ENCODE assay signal across 8 mouse cellular contexts in the genomic region with DNA sequence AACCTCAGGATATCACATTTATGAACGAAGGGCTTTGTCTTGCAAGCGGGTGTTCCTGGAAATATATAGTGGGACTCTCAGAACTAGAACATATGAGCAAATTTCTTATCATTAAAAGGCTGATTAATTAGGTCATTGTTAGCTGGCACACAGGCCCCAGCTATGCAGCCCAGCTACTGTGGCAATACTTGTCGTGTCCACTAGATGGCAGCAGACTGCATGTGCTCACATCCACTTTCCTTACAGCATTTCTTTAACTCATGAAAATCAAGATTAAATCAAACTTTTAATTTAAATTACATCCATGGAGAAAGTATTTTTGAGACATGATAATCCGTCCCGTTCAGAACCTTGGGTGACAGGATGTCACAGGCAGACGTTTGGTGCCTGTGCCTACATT. TPM values are rescaled to one million over a fixed set of nuclear protein-coding genes. Genes with fewer than 3 reads are reported as not detected.
A peak's percentile ranks its signal among the peaks of the same experiment; 100 is the strongest.
DNase-seq lines count a peak whose midpoint lies in the region; ATAC-seq and TF ChIP-seq lines count a peak whose summit lies in the region.

No protein-coding gene starts in this region.

- intact Hi-C loops in left cerebral cortex, postnatal 25 days (cut with DNase I) = loop anchor here (1.0 to 5.0 kb wide), 6 partner anchors 53 to 442 kb away; a partner anchor contains a TSS

- H3K36me3 ChIP-seq in thymus, adult 2 months (ENCODE audit: control insufficient read depth, insufficient read depth, low read length) = no peaks in the 10 kb centered on the region
- H3K36me3 ChIP-seq in midbrain, embryonic 15.5 days (replicated peaks) = no peaks in the 10 kb centered on the region
- peaks cover 16% of the 10 kb centered on the region for H3K36me3 ChIP-seq in spleen, adult 2 months (ENCODE audit: control insufficient read depth, insufficient read depth, low read length)

- peak; percentile 40; the same call in 1 of the 2 replicates for ATAC-seq in midbrain, embryonic 15.5 days (replicated peaks)

- DNase-seq in thymus, adult 2 months = peak; percentile 62
- DNase-seq in thymus, adult 18-20 months = no peak
- DNase-seq in cerebellum, postnatal 14 days = peak; percentile 89 to 90
- peak; percentile 74 to 91 for DNase-seq in frontal cortex, postnatal 36 days (ENCODE audit: low spot score in 2 of 2)
- DNase-seq in hindlimb bud, embryonic 11.5 days (ENCODE audit: extremely low spot score, low read depth, low spot score) = peak; percentile 66
- peak; percentile 88 to 89 for DNase-seq in left cerebral cortex, postnatal 25 days (ENCODE audit: low spot score in 2 of 2)
- peak; percentile 12 to 53 for DNase-seq in spleen, adult 2 months (ENCODE audit: low read depth in 1 of 2, low spot score in 2 of 2)

- H3K9me3 ChIP-seq in midbrain, embryonic 15.5 days = no peaks in the 10 kb centered on the region

- H3K4me1 ChIP-seq in thymus, adult 2 months (replicated peaks; ENCODE audit: control insufficient read depth, insufficient read depth, low read length) = no peaks in the 10 kb centered on the region
- H3K4me1 ChIP-seq in midbrain, embryonic 15.5 days = peaks cover 39% of the 10 kb centered on the region
- no peaks in the 10 kb centered on the region for H3K4me1 ChIP-seq in spleen, adult 2 months (ENCODE audit: control insufficient read depth, insufficient read depth, insufficient read length)

- H3K27me3 ChIP-seq in thymus, adult 2 months (ENCODE audit: control insufficient read depth, insufficient read depth, low read length) = no peaks in the 10 kb centered on the region
- no peaks in the 10 kb centered on the region for H3K27me3 ChIP-seq in midbrain, embryonic 15.5 days (replicated peaks)
- H3K27me3 ChIP-seq in spleen, adult 2 months (ENCODE audit: control insufficient read depth, insufficient read depth, low read length) = no peaks in the 10 kb centered on the region

- peak overlapping the region; percentile 28; the same call in 1 of the 2 replicates for H3K9ac ChIP-seq in midbrain, embryonic 15.5 days

- TF ChIP-seq CTCF in thymus, adult 2 months (IDR thresholded peaks at IDR 0.05; ENCODE audit: borderline replicate concordance, control insufficient read depth, extremely low read depth, insufficient read depth, low read length, poor library complexity) = no peak
- peak; percentile 76; the same call in 1 of the 2 replicates for TF ChIP-seq CTCF in spleen, adult 2 months (IDR thresholded peaks at IDR 0.05; ENCODE audit: extremely low read depth, insufficient read depth, insufficient read length, insufficient replicate concordance)

- H3K27ac ChIP-seq in thymus, adult 2 months (ENCODE audit: control insufficient read depth, insufficient read depth, low read length) = no peak overlapping the region
- H3K27ac ChIP-seq in midbrain, embryonic 15.5 days = peak overlapping the region; percentile 91
- H3K27ac ChIP-seq in spleen, adult 2 months (ENCODE audit: insufficient read depth, low read length) = no peak overlapping the region

- no peak for TF ChIP-seq POLR2A in thymus, adult 2 months (IDR thresholded peaks at IDR 0.05; ENCODE audit: control insufficient read depth, extremely low read depth, insufficient read depth, low read length, poor library complexity)
- no peak for TF ChIP-seq POLR2A in spleen, adult 2 months (IDR thresholded peaks at IDR 0.05; ENCODE audit: low read depth, low read length)

- WGBS in thymus, adult 2 months = 39% methylated on average over 6 of the region's 6 CpGs
- WGBS in midbrain, embryonic 15.5 days = 9% methylated on average over 6 of the region's 6 CpGs
- WGBS in spleen, adult 2 months = 38% methylated on average over 6 of the region's 6 CpGs

- no peak overlapping the region for H3K4me3 ChIP-seq in thymus, adult 2 months (ENCODE audit: control insufficient read depth, insufficient read depth, low read length)
- no peak overlapping the region for H3K4me3 ChIP-seq in midbrain, embryonic 15.5 days
- no peak overlapping the region for H3K4me3 ChIP-seq in spleen, adult 2 months (ENCODE audit: extremely low read depth, insufficient read depth, insufficient read length)

- no peak overlapping the region for H3K4me2 ChIP-seq in midbrain, embryonic 15.5 days

RNA-seq across cellular contexts. Expression of a gene that starts 24.6 kb away (rescaled TPM):
- polyA plus RNA-seq in thymus, adult 2 months (2012; rRNA removed) = 12.4 and 15.8 TPM in 2 replicates
- total RNA-seq in left cerebral cortex, postnatal 25 days (2021) = 10 to 100 TPM; 26.5 to 29.7 TPM
- 23.8 and 25.5 TPM in 2 replicates for polyA plus RNA-seq in midbrain, embryonic 15.5 days (2015; fragmentation: Nextera tagmentation; extraction: Ambion mirVana)
- polyA plus RNA-seq in spleen, adult 2 months (2012; rRNA removed) = 6.3 and 7.6 TPM in 2 replicates

RNA-seq across cellular contexts. Expression of a gene that starts 50.3 kb away (rescaled TPM):
- polyA plus RNA-seq in thymus, adult 2 months (2012; rRNA removed) = 14.9 and 16.1 TPM in 2 replicates
- total RNA-seq in left cerebral cortex, postnatal 25 days (2021) = 10 to 100 TPM; 12.9 to 13.4 TPM
- 24.1 and 27.2 TPM in 2 replicates for polyA plus RNA-seq in midbrain, embryonic 15.5 days (2015; fragmentation: Nextera tagmentation; extraction: Ambion mirVana)
- polyA plus RNA-seq in spleen, adult 2 months (2012; rRNA removed) = 10.2 and 10.3 TPM in 2 replicates

RNA-seq across cellular contexts. Expression of a gene that starts 50.6 kb away (rescaled TPM):
- 33.4 and 47.2 TPM in 2 replicates for polyA plus RNA-seq in thymus, adult 2 months (2012; rRNA removed)
- 10 to 100 TPM; 53.8 to 57.7 TPM for total RNA-seq in left cerebral cortex, postnatal 25 days (2021)
- polyA plus RNA-seq in midbrain, embryonic 15.5 days (2015; fragmentation: Nextera tagmentation; extraction: Ambion mirVana) = 46.4 and 46.7 TPM in 2 replicates
- 18.7 and 22.0 TPM in 2 replicates for polyA plus RNA-seq in spleen, adult 2 months (2012; rRNA removed)

RNA-seq across cellular contexts. Expression of a gene that starts 51.9 kb away (rescaled TPM):
- 54.0 and 66.8 TPM in 2 replicates for polyA plus RNA-seq in thymus, adult 2 months (2012; rRNA removed)
- 10 to 100 TPM; 60.3 to 62.1 TPM for total RNA-seq in left cerebral cortex, postnatal 25 days (2021)
- polyA plus RNA-seq in midbrain, embryonic 15.5 days (2015; fragmentation: Nextera tagmentation; extraction: Ambion mirVana) = 79.2 and 85.6 TPM in 2 replicates
- 28.5 and 29.8 TPM in 2 replicates for polyA plus RNA-seq in spleen, adult 2 months (2012; rRNA removed)

Comparison
In these comparisons a context has a peak if more than half of its experiments do, and no peak if none do; other contexts are left out.
1. DNase-seq: peak in thymus, adult 2 months (single experiment), cerebellum, postnatal 14 days (2 of 2), frontal cortex, postnatal 36 days (2 of 2), hindlimb bud, embryonic 11.5 days (single experiment), left cerebral cortex, postnatal 25 days (2 of 2) and spleen, adult 2 months (2 of 2); none in thymus, adult 18-20 months (0 of 2).